In the genomic region with DNA sequence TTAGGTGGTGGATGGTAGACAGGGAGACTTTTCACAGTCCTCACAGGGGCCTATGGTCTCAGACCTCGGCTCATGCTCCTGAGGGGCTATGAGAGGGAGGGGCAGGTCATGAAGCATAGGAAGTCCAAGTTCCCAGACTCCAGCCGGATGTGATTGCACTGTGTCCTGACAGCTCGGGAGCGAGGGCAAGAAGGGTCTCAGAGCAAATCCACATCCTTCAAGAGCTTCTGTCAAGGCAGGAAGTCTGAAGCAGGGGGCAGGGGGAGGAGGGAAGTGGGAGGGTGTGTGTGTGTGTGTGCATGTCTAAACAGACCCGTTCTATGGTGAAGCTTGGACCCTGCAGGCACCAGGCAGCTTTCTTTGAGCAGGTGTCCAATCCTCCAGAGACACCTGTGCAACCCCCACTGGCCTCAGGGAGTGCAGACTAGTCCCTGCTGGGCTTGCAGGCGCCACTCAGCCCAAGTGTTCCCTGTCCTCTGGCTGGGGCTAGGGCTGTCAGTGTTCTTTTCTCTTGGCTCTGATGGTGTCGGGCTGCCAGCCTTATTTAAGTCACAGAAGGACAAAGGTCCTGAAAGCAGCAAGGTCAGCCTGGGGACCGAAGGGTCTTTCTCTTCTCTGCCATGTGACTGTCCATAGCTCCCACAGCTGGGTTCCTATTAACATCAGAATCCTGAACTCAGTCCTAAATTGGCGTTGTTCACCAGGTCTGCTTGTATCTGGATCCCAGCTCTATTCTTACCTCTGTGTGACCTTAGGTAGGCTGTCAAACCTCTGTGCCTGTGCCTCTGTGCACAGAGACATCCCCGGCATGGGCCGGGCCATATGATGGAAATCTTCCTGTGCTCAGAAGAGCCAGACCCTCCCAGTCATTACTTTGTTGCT, we compare ENCODE assay signal across 8 mouse cellular contexts. TPM values are rescaled to one million over a fixed set of nuclear protein-coding genes. Genes with fewer than 3 reads are reported as not detected.
DNase-seq lines count a peak whose midpoint lies in the region; ATAC-seq and TF ChIP-seq lines count a peak whose summit lies in the region.
"Had no signal": no experiment of that assay in that cellular context is flagged by ENCODE, and none has a peak within 500 bp of the region (broad histone marks: within the 10 kb centered on the region; RNA-seq: fewer than 3 reads in every experiment).

No protein-coding gene starts in this region.

- H3K27me3 ChIP-seq in heart, postnatal 0 days (ENCODE audit: control insufficient read depth, insufficient read depth, low read length) = no peaks in the 10 kb centered on the region
- H3K27me3 ChIP-seq: Patski had no signal

- intact Hi-C loops in gastrocnemius, postnatal 14 days (cut with DNase I; ENCODE audit: low total_unique reads) = no loop called here

- no peak for TF ChIP-seq CTCF in layer of hippocampus, adult 2 months (conservative IDR thresholded peaks at IDR 0.05)
- no peak for TF ChIP-seq CTCF in heart, postnatal 0 days (IDR thresholded peaks at IDR 0.05; ENCODE audit: low read depth)

- no peak for ATAC-seq in heart, postnatal 0 days (ENCODE audit: insufficient read depth, low read depth)
- ATAC-seq: Patski had no signal

- 40% methylated on average over 11 of the region's 11 CpGs for WGBS in heart, postnatal 0 days

- H3K9ac ChIP-seq in heart, postnatal 0 days (replicated peaks; ENCODE audit: low read depth, low read length) = no peak overlapping the region; the same call in 1 of the 2 replicates

- H3K4me1 ChIP-seq in heart, postnatal 0 days (ENCODE audit: control insufficient read depth, insufficient read depth) = peaks cover 41% of the 10 kb centered on the region

- TF ChIP-seq EP300 in heart, postnatal 0 days (IDR thresholded peaks at IDR 0.05; ENCODE audit: low read depth) = 0 out of 2 replicates have a peak, but pooled peaks have one; percentile 12

- H3K4me3 ChIP-seq in layer of hippocampus, adult 2 months = no peak overlapping the region
- peak overlapping the region; percentile 7; the same call in 1 of the 2 replicates for H3K4me3 ChIP-seq in heart, postnatal 0 days (ENCODE audit: low read depth, low read length)

- peak overlapping the region; percentile 83 for H3K4me2 ChIP-seq in heart, postnatal 0 days (ENCODE audit: low read depth, low read length)

- no peaks in the 10 kb centered on the region for H3K9me3 ChIP-seq in heart, postnatal 0 days (replicated peaks; ENCODE audit: control insufficient read depth, low read length)

- peak overlapping the region; percentile 63; the same call in 1 of the 2 replicates for H3K27ac ChIP-seq in layer of hippocampus, adult 2 months
- H3K27ac ChIP-seq in heart, postnatal 0 days (ENCODE audit: low read depth) = peak overlapping the region; percentile 96

- H3K36me3 ChIP-seq in heart, postnatal 0 days (replicated peaks; ENCODE audit: control insufficient read depth, insufficient read depth, low read length) = peaks cover 60% of the 10 kb centered on the region

- DNase-seq in layer of hippocampus, adult 2 months (ENCODE audit: low spot score in 2 of 2) = no peak
- no peak for DNase-seq in layer of hippocampus, postnatal 10 days (ENCODE audit: low spot score in 2 of 2)
- DNase-seq in heart, postnatal 0 days (ENCODE audit: low spot score) = peak; percentile 49
- DNase-seq in kidney, postnatal 10 days = peak; percentile 83
- DNase-seq in lung, postnatal 4 days = peak; percentile 57 to 78
- DNase-seq in layer of hippocampus, postnatal 36 days = no peak
- DNase-seq in gastrocnemius, postnatal 14 days = no peak

RNA-seq across cellular contexts. Expression of gene Dnlz, which starts 9.1 kb away (rescaled TPM):
- total RNA-seq in layer of hippocampus, adult 2 months (2021) = 10 to 100 TPM; 26.5 to 27.2 TPM
- 10 to 100 TPM; 26.6 to 27.1 TPM for total RNA-seq in layer of hippocampus, postnatal 10 days (2021)
- 20.2 and 23.0 TPM in 2 replicates for total RNA-seq in heart, postnatal 0 days (2014; rRNA removed; ENCODE audit: low replicate concordance)
- polyA plus RNA-seq in heart, postnatal 0 days (2015; fragmentation: Nextera tagmentation; extraction: Ambion mirVana) = 17.0 and 18.6 TPM in 2 replicates
- total RNA-seq in layer of hippocampus, postnatal 36 days (2021) = 10 to 100 TPM; 25.7 to 26.5 TPM
- total RNA-seq in gastrocnemius, postnatal 14 days (2021) = 10 to 100 TPM; 17.0 to 17.6 TPM

RNA-seq across cellular contexts. Expression of gene Card9, which starts 17.9 kb away (rescaled TPM):
- total RNA-seq in layer of hippocampus, adult 2 months (2021) = 1 to 10 TPM; 1.5 to 2.1 TPM
- total RNA-seq in layer of hippocampus, postnatal 10 days (2021) = 1 to 10 TPM; 2.0 to 2.6 TPM
- total RNA-seq in heart, postnatal 0 days (2014; rRNA removed; ENCODE audit: low replicate concordance) = 1.5 TPM in 1 of 2 replicates, not detected in the other
- 0.18 and 0.31 TPM in 2 replicates for polyA plus RNA-seq in heart, postnatal 0 days (2015; fragmentation: Nextera tagmentation; extraction: Ambion mirVana)
- total RNA-seq in layer of hippocampus, postnatal 36 days (2021) = 1 to 10 TPM; 1.6 to 2.1 TPM
- total RNA-seq in gastrocnemius, postnatal 14 days (2021) = 1 to 10 TPM in 1 of 2 experiments, under 1 TPM in 1; 0.71 to 1.1 TPM

RNA-seq across cellular contexts. Expression of gene Gpsm1, which starts 27.5 kb away (rescaled TPM):
- total RNA-seq in layer of hippocampus, adult 2 months (2021) = 10 to 100 TPM; 36.6 to 40.7 TPM
- 10 to 100 TPM; 83.7 to 84.2 TPM for total RNA-seq in layer of hippocampus, postnatal 10 days (2021)
- total RNA-seq in heart, postnatal 0 days (2014; rRNA removed; ENCODE audit: low replicate concordance) = 577 and 610 TPM in 2 replicates
- polyA plus RNA-seq in heart, postnatal 0 days (2015; fragmentation: Nextera tagmentation; extraction: Ambion mirVana) = 146 and 148 TPM in 2 replicates
- 10 to 100 TPM; 34.5 to 41.8 TPM for total RNA-seq in layer of hippocampus, postnatal 36 days (2021)
- 1 to 10 TPM; 6.4 to 7.4 TPM for total RNA-seq in gastrocnemius, postnatal 14 days (2021)

RNA-seq across cellular contexts. Expression of gene Snapc4, which starts 37.6 kb away (rescaled TPM):
- 10 to 100 TPM; 72.5 to 88.9 TPM for total RNA-seq in layer of hippocampus, adult 2 months (2021)
- total RNA-seq in layer of hippocampus, postnatal 10 days (2021) = 10 to 100 TPM; 80.5 to 89.7 TPM
- 9.6 and 24.1 TPM in 2 replicates for total RNA-seq in heart, postnatal 0 days (2014; rRNA removed; ENCODE audit: low replicate concordance)
- polyA plus RNA-seq in heart, postnatal 0 days (2015; fragmentation: Nextera tagmentation; extraction: Ambion mirVana) = 7.8 and 8.1 TPM in 2 replicates
- 10 to 100 TPM; 65.3 to 72.3 TPM for total RNA-seq in layer of hippocampus, postnatal 36 days (2021)
- 1 to 10 TPM; 6.2 to 7.2 TPM for total RNA-seq in gastrocnemius, postnatal 14 days (2021)

RNA-seq across cellular contexts. Expression of gene Entr1, which starts 46.3 kb away (rescaled TPM):
- 100 to 1,000 TPM; 159 to 168 TPM for total RNA-seq in layer of hippocampus, adult 2 months (2021)
- total RNA-seq in layer of hippocampus, postnatal 10 days (2021) = 100 to 1,000 TPM; 176 TPM
- 57.4 and 67.4 TPM in 2 replicates for total RNA-seq in heart, postnatal 0 days (2014; rRNA removed; ENCODE audit: low replicate concordance)
- polyA plus RNA-seq in heart, postnatal 0 days (2015; fragmentation: Nextera tagmentation; extraction: Ambion mirVana) = 56.4 and 57.2 TPM in 2 replicates
- 100 to 1,000 TPM; 151 to 165 TPM for total RNA-seq in layer of hippocampus, postnatal 36 days (2021)
- total RNA-seq in gastrocnemius, postnatal 14 days (2021) = 10 to 100 TPM; 24.5 to 24.9 TPM

Comparison
In these comparisons a context has a peak if more than half of its experiments do, and no peak if none do; other contexts are left out.
1. DNase-seq: peak in heart, postnatal 0 days (single experiment), kidney, postnatal 10 days (single experiment) and lung, postnatal 4 days (2 of 2); none in layer of hippocampus, adult 2 months (0 of 2), layer of hippocampus, postnatal 10 days (0 of 2), layer of hippocampus, postnatal 36 days (0 of 2) and gastrocnemius, postnatal 14 days (single experiment).
2. RNA of gene Gpsm1, which starts 27.5 kb away (total RNA-seq): 577 to 610 TPM in heart, postnatal 0 days, 83.7 to 84.2 TPM in layer of hippocampus, postnatal 10 days, 34.5 to 41.8 TPM in layer of hippocampus, postnatal 36 days and 36.6 to 40.7 TPM in layer of hippocampus, adult 2 months; 6.4 to 7.4 TPM in gastrocnemius, postnatal 14 days; every median in the first group is over 4 times any median in the second.